Mouse (Mus musculus): ENCODE measurements around the gene Zmiz1. TPM values are rescaled to one million over a fixed set of nuclear protein-coding genes. Genes with fewer than 3 reads are reported as not detected.

The Zmiz1 gene
- total RNA-seq, 2 experiments from 2014 or later = 86.3 to 88.2 TPM

GRCm38 (mm10) chr14:25633539-25634300 lies 174.7 kb downstream of the Zmiz1 start:
- DNase-seq (ENCODE audit: low spot score in 2 of 2) = peak in 1 of 2 experiments; percentile 62

- no peak for DNase-seq (ENCODE audit: low spot score in 2 of 2)
Measured at GRCm38 (mm10) chr14:25634328-25634727, 175.3 kb downstream of the Zmiz1 start.

GRCm38 (mm10) chr14:25635746-25636145 lies 176.8 kb downstream of the Zmiz1 start:
- no peak for DNase-seq (ENCODE audit: low spot score in 2 of 2)

- DNase-seq (ENCODE audit: low spot score in 2 of 2) = peak in 1 of 2 experiments; percentile 58
Measured at GRCm38 (mm10) chr14:25636297-25636696, 177.3 kb downstream of the Zmiz1 start.

GRCm38 (mm10) chr14:25639120-25639758 lies 180.3 kb downstream of the Zmiz1 start:
- no peak for DNase-seq (ENCODE audit: low spot score in 2 of 2)

- no peak for DNase-seq (ENCODE audit: low spot score in 2 of 2)
Measured at GRCm38 (mm10) chr14:25639979-25640378, 181.0 kb downstream of the Zmiz1 start.

GRCm38 (mm10) chr14:25640421-25641056 lies 181.6 kb downstream of the Zmiz1 start:
- no peak for DNase-seq (ENCODE audit: low spot score in 2 of 2)

GRCm38 (mm10) chr14:25641067-25641466 lies 182.1 kb downstream of the Zmiz1 start:
- DNase-seq (ENCODE audit: low spot score in 2 of 2) = no peak

GRCm38 (mm10) chr14:25645717-25646116 lies 186.7 kb downstream of the Zmiz1 start:
- DNase-seq (ENCODE audit: low spot score in 2 of 2) = no peak

GRCm38 (mm10) chr14:25646161-25646621 lies 187.2 kb downstream of the Zmiz1 start:
- peak in 1 of 2 experiments; percentile 75 for DNase-seq (ENCODE audit: low spot score in 2 of 2)

- no peak for DNase-seq (ENCODE audit: low spot score in 2 of 2)
Measured at GRCm38 (mm10) chr14:25651131-25651530, 192.1 kb downstream of the Zmiz1 start.

GRCm38 (mm10) chr14:25651905-25652304 lies 192.9 kb downstream of the Zmiz1 start:
- no peak for DNase-seq (ENCODE audit: low spot score in 2 of 2)

- no peak for DNase-seq (ENCODE audit: low spot score in 2 of 2)
Measured at GRCm38 (mm10) chr14:25654401-25655197, 195.6 kb downstream of the Zmiz1 start.

GRCm38 (mm10) chr14:25660661-25661060 lies 201.7 kb downstream of the Zmiz1 start:
- no peak for DNase-seq (ENCODE audit: low spot score in 2 of 2)

GRCm38 (mm10) chr14:25661185-25661920 lies 202.4 kb downstream of the Zmiz1 start:
- no peak for DNase-seq (ENCODE audit: low spot score in 2 of 2)

GRCm38 (mm10) chr14:25663649-25664309 lies 204.8 kb downstream of the Zmiz1 start:
- DNase-seq (ENCODE audit: low spot score in 2 of 2) = no peak

- no peak for DNase-seq (ENCODE audit: low spot score in 2 of 2)
Measured at GRCm38 (mm10) chr14:25664310-25664695, 205.3 kb downstream of the Zmiz1 start.

GRCm38 (mm10) chr14:25665314-25665970 lies 206.5 kb downstream of the Zmiz1 start:
- DNase-seq (ENCODE audit: low spot score in 2 of 2) = peak in 1 of 2 experiments; percentile 68

GRCm38 (mm10) chr14:25666668-25667376 lies 207.8 kb downstream of the Zmiz1 start:
- no peak for DNase-seq (ENCODE audit: low spot score in 2 of 2)

Data from layer of hippocampus, adult 18-20 months (tissue).